Mouse (Mus musculus) E14TG2a.4 (cell line): ENCODE data around the gene Togaram1.

Experiments
- CTCF ChIP-seq: conservative IDR thresholded peaks from 2 replicates; pipeline ENCODE4 v1.5.1; 2014; ENCODE audit warnings: low read length
- NANOG ChIP-seq: IDR thresholded peaks from 2 replicates; pipeline ENCODE4 v1.6.1; 2014; ENCODE audit warnings: borderline replicate concordance, low read length, mixed read lengths

DNA sequence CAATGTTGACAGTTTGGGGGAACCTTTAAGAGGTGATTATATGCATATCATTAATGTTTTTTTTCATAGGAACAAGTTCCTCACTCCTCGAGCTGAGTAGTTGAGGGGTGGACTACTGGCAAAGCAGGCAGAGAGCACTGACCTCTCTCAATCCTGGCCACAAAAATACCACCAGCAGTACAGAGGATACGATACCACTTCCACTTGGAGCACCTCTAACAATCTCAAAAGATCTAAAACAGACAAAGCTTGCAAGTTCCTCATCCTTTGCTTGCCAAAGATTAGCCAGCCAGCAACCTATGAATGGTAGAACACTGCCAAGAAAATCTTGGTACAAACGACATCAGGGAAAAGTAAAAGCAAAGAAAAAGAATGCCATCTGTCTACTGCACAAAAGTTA lies 100.6 kb downstream of the Togaram1 start:
- TF ChIP-seq CTCF (no peak), NANOG (no peak)
